Mouse (Mus musculus): ENCODE data around the gene Slc45a1. TPM values are rescaled to one million over a fixed set of nuclear protein-coding genes. Genes with fewer than 3 reads are reported as not detected.
"Not testable (repeated sequence)": the region's sequence is repeated elsewhere in the genome, so short reads cannot be mapped to it uniquely, and the experiment has no call there.

Slc45a1 gene
- total RNA-seq, 2 experiments from 2014 or later: not detected

GRCm38 (mm10) chr4:150608670-150609069 lies 43.3 kb downstream of the Slc45a1 start:
- intact Hi-C loops (cut with DNase I): no loop called here

GRCm38 (mm10) chr4:150606449-150607161 lies 45.4 kb downstream of the Slc45a1 start:
- DNase-seq: no peak
- intact Hi-C loops (cut with DNase I): no loop called here

More at GRCm38 (mm10) chr4:150608670-150609069, 43.3 kb downstream of the Slc45a1 start:
- DNase-seq: no peak

- DNase-seq: no peak
- intact Hi-C loops (cut with DNase I): no loop called here
These were observed 46.2 kb downstream of the Slc45a1 start for GRCm38 (mm10) chr4:150605804-150606203.

GRCm38 (mm10) chr4:150603366-150604061 lies 48.5 kb downstream of the Slc45a1 start:
- DNase-seq: no peak
- intact Hi-C loops (cut with DNase I): no loop called here

- DNase-seq: no peak
- intact Hi-C loops (cut with DNase I): no loop called here
These were observed 50.5 kb downstream of the Slc45a1 start for GRCm38 (mm10) chr4:150601489-150601888.

GRCm38 (mm10) chr4:150600503-150600902 lies 51.5 kb downstream of the Slc45a1 start:
- DNase-seq; intact Hi-C loops (cut with DNase I): not testable (repeated sequence)

GRCm38 (mm10) chr4:150599119-150599992 lies 52.6 kb downstream of the Slc45a1 start:
- intact Hi-C loops (cut with DNase I): no loop called here
- no peak for DNase-seq

- no peak for DNase-seq
These were observed 53.3 kb downstream of the Slc45a1 start for GRCm38 (mm10) chr4:150598686-150599085.

GRCm38 (mm10) chr4:150595991-150596390 lies 56.0 kb downstream of the Slc45a1 start:
- intact Hi-C loops (cut with DNase I): no loop called here

More at GRCm38 (mm10) chr4:150598686-150599085, 53.3 kb downstream of the Slc45a1 start:
- intact Hi-C loops (cut with DNase I): no loop called here

GRCm38 (mm10) chr4:150595071-150595470 lies 56.9 kb downstream of the Slc45a1 start:
- DNase-seq: no peak
- intact Hi-C loops (cut with DNase I): no loop called here

More at GRCm38 (mm10) chr4:150595991-150596390, 56.0 kb downstream of the Slc45a1 start:
- DNase-seq: no peak

- DNase-seq: no peak
- intact Hi-C loops (cut with DNase I): no loop called here
These were observed 57.6 kb downstream of the Slc45a1 start for GRCm38 (mm10) chr4:150594298-150594829.

GRCm38 (mm10) chr4:150593473-150594217 lies 58.3 kb downstream of the Slc45a1 start:
- DNase-seq: no peak
- intact Hi-C loops (cut with DNase I): no loop called here

- intact Hi-C loops (cut with DNase I): no loop called here
- no peak for DNase-seq
These were observed 59.9 kb downstream of the Slc45a1 start for GRCm38 (mm10) chr4:150592087-150592486.

GRCm38 (mm10) chr4:150591602-150592001 lies 60.4 kb downstream of the Slc45a1 start:
- DNase-seq: no peak
- intact Hi-C loops (cut with DNase I): no loop called here

- intact Hi-C loops (cut with DNase I): no loop called here
- DNase-seq: no peak
These were observed 61.2 kb downstream of the Slc45a1 start for GRCm38 (mm10) chr4:150590621-150591282.

- DNase-seq: no peak
- intact Hi-C loops (cut with DNase I): no loop called here
These were observed 63.7 kb downstream of the Slc45a1 start for GRCm38 (mm10) chr4:150588300-150588621.

- DNase-seq: no peak
These were observed 64.2 kb downstream of the Slc45a1 start for GRCm38 (mm10) chr4:150587597-150588299.

GRCm38 (mm10) chr4:150586275-150586674 lies 65.7 kb downstream of the Slc45a1 start:
- intact Hi-C loops (cut with DNase I): no loop called here
- DNase-seq: no peak

More at GRCm38 (mm10) chr4:150587597-150588299, 64.2 kb downstream of the Slc45a1 start:
- intact Hi-C loops (cut with DNase I): no loop called here

GRCm38 (mm10) chr4:150585800-150586199 lies 66.2 kb downstream of the Slc45a1 start:
- intact Hi-C loops (cut with DNase I): no loop called here
- no peak for DNase-seq

Measured in gastrocnemius, postnatal 36 days (tissue).